Comparison of ENCODE assay signal across 24 mouse cellular contexts in genomic region chr11:32782724-32783123, GRCm38 (mm10). TPM values are rescaled to one million over a fixed set of nuclear protein-coding genes. Genes with fewer than 3 reads are reported as not detected.
DNase-seq lines count a peak whose midpoint lies in the region; ATAC-seq and TF ChIP-seq lines count a peak whose summit lies in the region.
"Had no signal": no experiment of that assay in that cellular context is flagged by ENCODE, and none has a peak within 500 bp of the region (broad histone marks: within the 10 kb centered on the region; RNA-seq: fewer than 3 reads in every experiment).

No protein-coding gene starts in this region.

- WGBS in heart, embryonic 16.5 days, result 36% methylated on average over 3 of the region's 3 CpGs
- 44% methylated on average over 3 of the region's 3 CpGs for WGBS in heart, embryonic 11.5 days (ENCODE audit: insufficient replicate concordance)
- 60% methylated on average over 3 of the region's 3 CpGs for WGBS in kidney, postnatal 0 days

- H3K4me3 ChIP-seq in heart, embryonic 16.5 days (ENCODE audit: low read length), result no peak overlapping the region
- H3K4me3 ChIP-seq in heart, embryonic 11.5 days (ENCODE audit: low read depth, low read length), result no peak overlapping the region
- H3K4me3 ChIP-seq in kidney, postnatal 0 days (replicated peaks; ENCODE audit: low read depth, low read length), result no peak overlapping the region
- H3K4me3 ChIP-seq: embryonic facial prominence, embryonic 13.5 days; heart, embryonic 10.5 days; left cerebral cortex, adult 2 months; limb, embryonic 10.5 days; myocyte; neural tube, embryonic 15.5 days had no signal

- no peaks in the 10 kb centered on the region for H3K27me3 ChIP-seq in heart, embryonic 16.5 days (ENCODE audit: control insufficient read depth, insufficient read depth, low read length)
- H3K27me3 ChIP-seq in heart, embryonic 11.5 days (ENCODE audit: control insufficient read depth, insufficient read depth, low read length), result peaks cover 2% of the 10 kb centered on the region
- H3K27me3 ChIP-seq in kidney, postnatal 0 days (ENCODE audit: insufficient read depth, low read length), result no peaks in the 10 kb centered on the region
- H3K27me3 ChIP-seq: embryonic facial prominence, embryonic 13.5 days; neural tube, embryonic 15.5 days had no signal

- H3K27ac ChIP-seq in heart, embryonic 16.5 days (ENCODE audit: low read length), result no peak overlapping the region
- H3K27ac ChIP-seq in heart, embryonic 11.5 days (ENCODE audit: low read depth, low read length), result no peak overlapping the region
- no peak overlapping the region for H3K27ac ChIP-seq in kidney, postnatal 0 days
- H3K27ac ChIP-seq: embryonic facial prominence, embryonic 13.5 days; heart, embryonic 10.5 days; left cerebral cortex, adult 2 months; limb, embryonic 10.5 days; macrophage had no signal

- ATAC-seq in heart, embryonic 16.5 days (replicated peaks; ENCODE audit: extremely low read depth, insufficient read depth, low FRiP score), result peak; percentile 60
- no peak for ATAC-seq in heart, embryonic 11.5 days (replicated peaks; ENCODE audit: insufficient number of reproducible peaks, low FRiP score, low TSS enrichment)
- ATAC-seq in kidney, postnatal 0 days (replicated peaks; ENCODE audit: low FRiP score, low read depth), result no peak
- ATAC-seq: forebrain, embryonic 16.5 days; intestine, embryonic 16.5 days; Patski had no signal

- DNase-seq in kidney, postnatal 0 days (ENCODE audit: low spot score), result peak; percentile 60
- DNase-seq in kidney, adult 11 months, result no peak
- peak; percentile 12 for DNase-seq in urinary bladder, postnatal 14 days (ENCODE audit: low spot score)
- DNase-seq in urinary bladder, adult 2 months (ENCODE audit: low spot score), result no peak
- no peak for DNase-seq in spleen, postnatal 4 days (ENCODE audit: low spot score in 2 of 2)
- DNase-seq: cerebellum, adult 9-11 months; midbrain, embryonic 14.5 days; right cerebral cortex, postnatal 4 days; thymus, adult 18-20 months had no signal

- H3K4me2 ChIP-seq in heart, embryonic 16.5 days (ENCODE audit: low read depth, low read length), result no peak overlapping the region
- H3K4me2 ChIP-seq in heart, embryonic 11.5 days, result no peak overlapping the region
- no peak overlapping the region for H3K4me2 ChIP-seq in kidney, postnatal 0 days (ENCODE audit: low read length)
- H3K4me2 ChIP-seq: embryonic facial prominence, embryonic 13.5 days; liver, embryonic 11.5 days; neural tube, embryonic 15.5 days had no signal

- no peak overlapping the region for H3K9ac ChIP-seq in heart, embryonic 16.5 days (ENCODE audit: low read length)
- no peak overlapping the region for H3K9ac ChIP-seq in heart, embryonic 11.5 days (ENCODE audit: low read depth, low read length)
- no peak overlapping the region for H3K9ac ChIP-seq in kidney, postnatal 0 days (ENCODE audit: low read depth, low read length)
- H3K9ac ChIP-seq: embryonic facial prominence, embryonic 13.5 days; neural tube, embryonic 15.5 days had no signal

- no peaks in the 10 kb centered on the region for H3K36me3 ChIP-seq in heart, embryonic 16.5 days (ENCODE audit: control insufficient read depth, insufficient read depth)
- H3K36me3 ChIP-seq in heart, embryonic 11.5 days (ENCODE audit: control insufficient read depth, insufficient read depth, low read length), result no peaks in the 10 kb centered on the region
- H3K36me3 ChIP-seq in kidney, postnatal 0 days (ENCODE audit: insufficient read depth, low read length), result no peaks in the 10 kb centered on the region
- H3K36me3 ChIP-seq: embryonic facial prominence, embryonic 13.5 days; heart, embryonic 10.5 days; limb, embryonic 10.5 days; neural tube, embryonic 15.5 days had no signal

- TF ChIP-seq CTCF in kidney, postnatal 0 days (IDR thresholded peaks at IDR 0.05; ENCODE audit: low read depth), result no peak

- H3K9me3 ChIP-seq in heart, embryonic 16.5 days (replicated peaks; ENCODE audit: control insufficient read depth, low read length), result no peaks in the 10 kb centered on the region
- H3K9me3 ChIP-seq in heart, embryonic 11.5 days (replicated peaks; ENCODE audit: control insufficient read depth, low read length), result no peaks in the 10 kb centered on the region
- no peaks in the 10 kb centered on the region for H3K9me3 ChIP-seq in kidney, postnatal 0 days (replicated peaks; ENCODE audit: low read length)
- H3K9me3 ChIP-seq: embryonic facial prominence, embryonic 13.5 days; heart, embryonic 10.5 days; limb, embryonic 10.5 days; neural tube, embryonic 15.5 days had no signal

- H3K4me1 ChIP-seq in heart, embryonic 16.5 days (ENCODE audit: control insufficient read depth, insufficient read depth, low read length), result peaks cover 9% of the 10 kb centered on the region
- H3K4me1 ChIP-seq in heart, embryonic 11.5 days (ENCODE audit: control insufficient read depth, insufficient read depth, low read length), result no peaks in the 10 kb centered on the region; the same call in 1 of the 2 replicates
- H3K4me1 ChIP-seq in kidney, postnatal 0 days (replicated peaks; ENCODE audit: insufficient read depth, low read length), result peaks cover 5% of the 10 kb centered on the region; the same call in 1 of the 2 replicates
- H3K4me1 ChIP-seq: embryonic facial prominence, embryonic 13.5 days had no signal

RNA-seq across cellular contexts. Expression of gene Smim23, which starts 41.7 kb away (rescaled TPM):
- polyA plus RNA-seq in heart, embryonic 16.5 days (2015; fragmentation: Nextera tagmentation; extraction: Ambion mirVana), result not detected in 2 replicates
- polyA plus RNA-seq in heart, embryonic 11.5 days (2014; fragmentation: Nextera tagmentation; extraction: Ambion mirVana), result not detected in 2 replicates
- polyA plus RNA-seq in kidney, postnatal 0 days (2015; fragmentation: Nextera tagmentation; extraction: Ambion mirVana), result not detected in 2 replicates
- polyA plus RNA-seq in urinary bladder, adult 2 months (2012; rRNA removed), result not detected in 2 replicates
- polyA plus RNA-seq: C2C12; embryonic facial prominence, embryonic 13.5 days; forebrain, embryonic 16.5 days; heart, embryonic 10.5 days; hindbrain, embryonic 11.5 days; intestine, embryonic 16.5 days; limb, embryonic 10.5 days; liver, embryonic 11.5 days; macrophage; midbrain, embryonic 14.5 days; myocyte; neural tube, embryonic 15.5 days; Patski had no signal

Comparison
In these comparisons a context has a peak if more than half of its experiments do, and no peak if none do; other contexts are left out.
1. DNase-seq: peak in kidney, postnatal 0 days (single experiment) and urinary bladder, postnatal 14 days (single experiment); none in kidney, adult 11 months (single experiment), urinary bladder, adult 2 months (single experiment) and spleen, postnatal 4 days (0 of 2).